Mouse (Mus musculus): Measurements from ENCODE around the gene Fam126b. TPM values are rescaled to one million over a fixed set of nuclear protein-coding genes. Genes with fewer than 3 reads are reported as not detected.

The Fam126b gene
- total and polyA plus RNA-seq, 2 experiments: 1.8 to 33.0 TPM

GRCm38 (mm10) chr1:58585373-58586170 is 551 bp downstream of the Fam126b start:
- TF ChIP-seq CTCF (IDR thresholded peaks at IDR 0.05; ENCODE audit: low read depth, low read length) (no peak), POLR2A (IDR thresholded peaks at IDR 0.05; ENCODE audit: extremely low read depth, insufficient read depth, low read length) (no peak)
- Histone ChIP-seq H3K4me3 (ENCODE audit: insufficient read depth, low read depth, low read length) (peak overlapping the region; percentile 96), H3K9ac (ENCODE audit: low read depth, low read length) (peak overlapping the region; percentile 96), H3K27ac (replicated peaks; ENCODE audit: insufficient read depth, low read depth, low read length) (peak overlapping the region; percentile 88), H3K27me3 (ENCODE audit: control insufficient read depth, insufficient read depth, low read length) (no peaks in the 10 kb centered on the region), H3K4me1 (ENCODE audit: control insufficient read depth, insufficient read depth, low read length) (peaks cover 3% of the 10 kb centered on the region), H3K79me2 (ENCODE audit: control insufficient read depth, insufficient read depth, low read length) (peaks cover 11% of the 10 kb centered on the region; the same call in 1 of the 2 replicates), H3K36me3 (ENCODE audit: control insufficient read depth, insufficient read depth, low read length) (no peaks in the 10 kb centered on the region)
- DNase-seq (ENCODE audit: extremely low read depth, low read depth, low spot score): peak; percentile 75
- WGBS: 2% methylated on average over 35 of the region's 36 CpGs

GRCm38 (mm10) chr1:58584271-58584670 is 1.9 kb downstream of the Fam126b start:
- Histone ChIP-seq H3K4me3 (ENCODE audit: insufficient read depth, low read depth, low read length) (no peak overlapping the region), H3K27ac (replicated peaks; ENCODE audit: insufficient read depth, low read depth, low read length) (no peak overlapping the region), H3K9ac (ENCODE audit: low read depth, low read length) (no peak overlapping the region), H3K79me2 (ENCODE audit: control insufficient read depth, insufficient read depth, low read length) (peaks cover 11% of the 10 kb centered on the region; the same call in 1 of the 2 replicates), H3K36me3 (ENCODE audit: control insufficient read depth, insufficient read depth, low read length) (no peaks in the 10 kb centered on the region), H3K27me3 (ENCODE audit: control insufficient read depth, insufficient read depth, low read length) (no peaks in the 10 kb centered on the region), H3K4me1 (ENCODE audit: control insufficient read depth, insufficient read depth, low read length) (peaks cover 3% of the 10 kb centered on the region)
- TF ChIP-seq CTCF (IDR thresholded peaks at IDR 0.05; ENCODE audit: low read depth, low read length) (0 out of 2 replicates have a peak, but pooled peaks have one; percentile 17), POLR2A (IDR thresholded peaks at IDR 0.05; ENCODE audit: extremely low read depth, insufficient read depth, low read length) (no peak)
- WGBS: 20% methylated on average over 1 of the region's 1 CpGs
- peak; percentile 64 for DNase-seq (ENCODE audit: extremely low read depth, low read depth, low spot score)

GRCm38 (mm10) chr1:58582611-58583010 is 3.5 kb downstream of the Fam126b start:
- Histone ChIP-seq H3K27me3 (ENCODE audit: control insufficient read depth, insufficient read depth, low read length) (no peaks in the 10 kb centered on the region), H3K9ac (ENCODE audit: low read depth, low read length) (no peak overlapping the region), H3K36me3 (ENCODE audit: control insufficient read depth, insufficient read depth, low read length) (no peaks in the 10 kb centered on the region), H3K4me1 (ENCODE audit: control insufficient read depth, insufficient read depth, low read length) (peaks cover 8% of the 10 kb centered on the region), H3K27ac (replicated peaks; ENCODE audit: insufficient read depth, low read depth, low read length) (no peak overlapping the region), H3K79me2 (ENCODE audit: control insufficient read depth, insufficient read depth, low read length) (peaks cover 16% of the 10 kb centered on the region; the same call in 1 of the 2 replicates), H3K4me3 (ENCODE audit: insufficient read depth, low read depth, low read length) (no peak overlapping the region)
- DNase-seq (ENCODE audit: extremely low read depth, low read depth, low spot score): no peak
- TF ChIP-seq CTCF (IDR thresholded peaks at IDR 0.05; ENCODE audit: low read depth, low read length): no peak
- no peak for TF ChIP-seq POLR2A (IDR thresholded peaks at IDR 0.05; ENCODE audit: extremely low read depth, insufficient read depth, low read length)
- 73% methylated on average over 1 of the region's 1 CpGs for WGBS

- H3K4me1 ChIP-seq (ENCODE audit: control insufficient read depth, insufficient read depth, low read length): peaks cover 5% of the 10 kb centered on the region; the same call in 1 of the 2 replicates
- no peak overlapping the region for H3K9ac ChIP-seq (ENCODE audit: low read depth, low read length)
- 84% methylated on average over 2 of the region's 2 CpGs for WGBS
- H3K36me3 ChIP-seq (ENCODE audit: control insufficient read depth, insufficient read depth, low read length): no peaks in the 10 kb centered on the region; the same call in 1 of the 2 replicates
- H3K79me2 ChIP-seq (ENCODE audit: control insufficient read depth, insufficient read depth, low read length): peaks cover 18% of the 10 kb centered on the region; the same call in 1 of the 2 replicates
- H3K27ac ChIP-seq (replicated peaks; ENCODE audit: insufficient read depth, low read depth, low read length): no peak overlapping the region
- H3K27me3 ChIP-seq (ENCODE audit: control insufficient read depth, insufficient read depth, low read length): no peaks in the 10 kb centered on the region
- DNase-seq (ENCODE audit: extremely low read depth, low read depth, low spot score): peak; percentile 35
- no peak for TF ChIP-seq POLR2A (IDR thresholded peaks at IDR 0.05; ENCODE audit: extremely low read depth, insufficient read depth, low read length)
- peak; percentile 63; the same call in 1 of the 2 replicates for TF ChIP-seq CTCF (IDR thresholded peaks at IDR 0.05; ENCODE audit: low read depth, low read length)
- H3K4me3 ChIP-seq (ENCODE audit: insufficient read depth, low read depth, low read length): no peak overlapping the region
Measured at GRCm38 (mm10) chr1:58579179-58579578, 6.9 kb downstream of the Fam126b start.

- TF ChIP-seq CTCF (IDR thresholded peaks at IDR 0.05; ENCODE audit: low read depth, low read length) (no peak), POLR2A (IDR thresholded peaks at IDR 0.05; ENCODE audit: extremely low read depth, insufficient read depth, low read length) (no peak)
- no peaks in the 10 kb centered on the region for H3K36me3 ChIP-seq (ENCODE audit: control insufficient read depth, insufficient read depth, low read length)
- no peak overlapping the region for H3K27ac ChIP-seq (replicated peaks; ENCODE audit: insufficient read depth, low read depth, low read length)
- WGBS: 60% methylated on average over 4 of the region's 4 CpGs
- H3K27me3 ChIP-seq (ENCODE audit: control insufficient read depth, insufficient read depth, low read length): no peaks in the 10 kb centered on the region
- H3K4me3 ChIP-seq (ENCODE audit: insufficient read depth, low read depth, low read length): no peak overlapping the region
- no peak for DNase-seq (ENCODE audit: extremely low read depth, low read depth, low spot score)
- H3K9ac ChIP-seq (ENCODE audit: low read depth, low read length): no peak overlapping the region
- H3K79me2 ChIP-seq (ENCODE audit: control insufficient read depth, insufficient read depth, low read length): peaks cover 23% of the 10 kb centered on the region; the same call in 1 of the 2 replicates
- peaks cover 7% of the 10 kb centered on the region for H3K4me1 ChIP-seq (ENCODE audit: control insufficient read depth, insufficient read depth, low read length)
Measured at GRCm38 (mm10) chr1:58570437-58570836, 15.7 kb downstream of the Fam126b start.
